Mouse (Mus musculus) CH12.LX (cell line): Measurements from ENCODE around the gene Gm20388. TPM values are rescaled to one million over a fixed set of nuclear protein-coding genes. Genes with fewer than 3 reads are reported as not detected.

ENCODE experiments used
- DNase-seq: peaks from one replicate; pipeline ENCODE4 v3.0.0-alpha.2; 2013; ENCODE audit errors: extremely low read depth
- H3K27ac ChIP-seq: 2 replicates; pipeline ENCODE4 v1.5.1; 2012; ENCODE audit warnings: low read depth, mild to moderate bottlenecking, control low read depth, moderate library complexity; ENCODE audit not compliant: insufficient read depth
- H3K27me3 ChIP-seq: replicated peaks from 2 replicates; pipeline ENCODE3; 2012; ENCODE audit warnings: inconsistent platforms
- H3K36me3 ChIP-seq, 2 experiments: replicated peaks in 1 of 2; 2 replicates each; pipeline versions ENCODE3 to v1.6.1; 2012; ENCODE audit warnings: inconsistent platforms in 1 of 2, low read length in 1 of 2, mild to moderate bottlenecking in 1 of 2, mixed read lengths in 1 of 2, moderate library complexity in 1 of 2; ENCODE audit not compliant: control insufficient read depth in 1 of 2, insufficient read depth in 1 of 2
- H3K4me1 ChIP-seq, 2 experiments: 2 replicates each; pipeline ENCODE4 v1.6.1; 2012; ENCODE audit warnings: inconsistent platforms in 1 of 2, moderate library complexity in 1 of 2; ENCODE audit not compliant: insufficient read depth in 2 of 2, control insufficient read depth in 1 of 2
- H3K4me2 ChIP-seq: 2 replicates; pipeline ENCODE4 v1.6.1; 2012; ENCODE audit warnings: low read depth, mild to moderate bottlenecking, control low read depth; ENCODE audit not compliant: poor library complexity, insufficient read depth, severe bottlenecking
- H3K4me3 ChIP-seq, 3 experiments: fragments of 150-350 bp in 1 of 3; sonication (generic) in 1 of 3; replicated peaks in 1 of 3; 2 replicates each; pipeline versions ENCODE3 to v1.5.1; 2011 to 2012; ENCODE audit warnings: low read depth in 2 of 3, low read length in 2 of 3, mild to moderate bottlenecking in 2 of 3, moderate library complexity in 2 of 3, control low read depth in 1 of 3, improper control_type of control experiment in 1 of 3, inconsistent platforms in 1 of 3, mixed read lengths in 1 of 3; ENCODE audit not compliant: poor library complexity in 1 of 3
- H3K79me2 ChIP-seq: replicated peaks from 2 replicates; pipeline ENCODE4 v1.6.1; 2012; ENCODE audit warnings: mild to moderate bottlenecking, moderate library complexity; ENCODE audit not compliant: control insufficient read depth, poor library complexity, insufficient read depth, severe bottlenecking; ENCODE audit errors: extremely low read depth
- H3K9ac ChIP-seq: 2 replicates; pipeline ENCODE4 v1.6.1; 2012; ENCODE audit warnings: low read depth, mild to moderate bottlenecking, control low read depth, moderate library complexity; ENCODE audit not compliant: insufficient read depth
- H3K9me3 ChIP-seq: replicated peaks from 2 replicates; pipeline ENCODE3; 2012; ENCODE audit warnings: low read length, inconsistent platforms, mixed read lengths
- BHLHE40 ChIP-seq: IDR thresholded peaks from 2 replicates; pipeline ENCODE4 v1.6.1; 2011; ENCODE audit warnings: mild to moderate bottlenecking, low read depth, low read length, improper control_type of control experiment
- CHD1 ChIP-seq: IDR thresholded peaks from 2 replicates; pipeline ENCODE4 v1.6.1; 2012; ENCODE audit warnings: low read depth, low read length, improper control_type of control experiment, inconsistent platforms
- ELF1 ChIP-seq: IDR thresholded peaks from 2 replicates; pipeline ENCODE4 v1.6.1; 2014; ENCODE audit warnings: low read depth, mild to moderate bottlenecking, inconsistent platforms, low read length, improper control_type of control experiment
- HCFC1 ChIP-seq: IDR thresholded peaks from 2 replicates; pipeline ENCODE4 v1.6.1; 2012; ENCODE audit warnings: low read depth, mild to moderate bottlenecking, inconsistent platforms, low read length, improper control_type of control experiment
- JUN ChIP-seq: IDR thresholded peaks from 2 replicates; pipeline ENCODE4 v1.6.1; 2011; ENCODE audit warnings: low read depth, mild to moderate bottlenecking, low read length, improper control_type of control experiment, moderate library complexity; ENCODE audit not compliant: insufficient read depth
- JUND ChIP-seq: conservative IDR thresholded peaks from 2 replicates; pipeline ENCODE4 v1.6.1; 2011; ENCODE audit warnings: low read depth, low read length, improper control_type of control experiment
- KAT2A ChIP-seq: IDR thresholded peaks from 2 replicates; pipeline ENCODE4 v1.6.1; 2012; ENCODE audit warnings: low read length, improper control_type of control experiment, inconsistent platforms; ENCODE audit not compliant: insufficient replicate concordance
- MEF2A ChIP-seq: IDR thresholded peaks from 2 replicates; pipeline ENCODE4 v1.6.1; 2014; ENCODE audit warnings: low read depth, mild to moderate bottlenecking, inconsistent platforms, low read length, improper control_type of control experiment, borderline replicate concordance
- NELFE ChIP-seq: IDR thresholded peaks from 2 replicates; pipeline ENCODE4 v1.6.1; 2011; ENCODE audit warnings: low read depth, low read length, improper control_type of control experiment
- NRF1 ChIP-seq: IDR thresholded peaks from 2 replicates; pipeline ENCODE4 v1.6.1; 2014; ENCODE audit warnings: low read depth, mild to moderate bottlenecking, inconsistent platforms, low read length, improper control_type of control experiment, moderate library complexity
- PAX5 ChIP-seq: IDR thresholded peaks from 2 replicates; pipeline ENCODE4 v1.6.1; 2012; ENCODE audit warnings: low read length, inconsistent platforms, mixed read lengths
- POLR2A ChIP-seq: IDR thresholded peaks from 2 replicates; pipeline ENCODE4 v1.6.1; 2011; ENCODE audit warnings: low read depth, mild to moderate bottlenecking, improper control_type of control experiment, low read length
- SMC3 ChIP-seq: IDR thresholded peaks from 2 replicates; pipeline ENCODE4 v1.6.1; 2011; ENCODE audit warnings: low read depth, low read length, improper control_type of control experiment
- TBP ChIP-seq: conservative IDR thresholded peaks from 2 replicates; pipeline ENCODE4 v1.6.1; 2011; ENCODE audit warnings: low read depth, low read length, improper control_type of control experiment
- UBTF ChIP-seq: IDR thresholded peaks from 2 replicates; pipeline ENCODE4 v1.6.1; 2012; ENCODE audit warnings: low read depth, mild to moderate bottlenecking, inconsistent platforms, low read length, improper control_type of control experiment, moderate library complexity
- dilution Hi-C: fragments of 300-500 bp; cut with MboI; formaldehyde crosslinking; loops from 2 replicates; pipeline ENCODE4 v1.14.3; 2020; ENCODE audit warnings: low sequenced_read_pairs; ENCODE audit not compliant: extremely low pct_unique_long_range_greater_than_20kb, extremely low pct_ligation_motif_present
- in situ Hi-C: fragments of 300-500 bp; cut with MboI; formaldehyde crosslinking; loops from 3 replicates; pipeline ENCODE4 v1.14.3; 2019; ENCODE audit warnings: low sequenced_read_pairs, low pct_ligation_motif_present, low pct_unique_long_range_greater_than_20kb, mixed read lengths
- polyA plus RNA-seq: library from polyadenylated mRNA; unstranded; fragments of >175 nt; gene quantifications from 2 replicates; pipeline ENCODE4 v1.2.1, GENCODE M21; 2012; ENCODE audit warnings: low read depth; ENCODE audit not compliant: insufficient read length
- total RNA-seq, 2 experiments: library from RNA; depleted of rRNA; stranded (reverse); fragments of 300-350 nt in 1 of 2; fragments of >200 nt in 1 of 2; gene quantifications; 2 replicates each; pipeline ENCODE4 v1.2.3; 2012 to 2014

The Gm20388 gene
- total and polyA plus RNA-seq, 3 experiments, result 14.8 to 26.3 (median 22.2) TPM

DNA sequence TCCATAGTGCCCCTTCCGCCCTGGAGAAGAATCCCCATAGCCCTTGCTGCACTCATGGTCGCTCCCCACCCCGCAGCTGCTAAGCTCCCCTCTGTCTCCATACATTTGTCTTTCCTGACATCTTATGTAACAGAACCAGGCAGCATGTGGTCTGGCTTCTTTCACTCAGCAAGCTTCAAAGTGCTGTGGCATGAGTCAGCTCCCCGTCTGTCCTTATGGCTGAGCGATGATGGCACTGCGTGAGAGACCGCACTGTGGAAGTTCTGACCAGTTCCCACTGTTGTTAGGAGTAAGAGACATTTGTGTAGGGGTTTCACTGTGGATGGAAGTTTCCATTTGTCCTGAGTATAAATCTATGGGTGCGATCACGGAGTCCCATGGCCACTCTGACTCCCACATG lies 2270.8 kb downstream of the Gm20388 start:
- Histone ChIP-seq H3K79me2 (no peaks in the 10 kb centered on the region), H3K36me3 (no peaks in the 10 kb centered on the region), H3K9ac (no peak overlapping the region)
- DNase-seq, result no peak
- no peak for TF ChIP-seq JUND
- no peak for TF ChIP-seq BHLHE40
- TF ChIP-seq PAX5, result no peak
- no peak for TF ChIP-seq CHD1
- TF ChIP-seq UBTF, result no peak
- no peak for TF ChIP-seq HCFC1
- no peak for TF ChIP-seq MEF2A
- no peak for TF ChIP-seq JUN
- no peak for TF ChIP-seq NELFE
- no peak for TF ChIP-seq NRF1
- no peak for TF ChIP-seq KAT2A
- TF ChIP-seq POLR2A, result no peak
- no peak for TF ChIP-seq ELF1
- TF ChIP-seq, all 38 proteins: peak for 0
- in situ Hi-C loops, result no loop called here
- no peak overlapping the region for H3K27ac ChIP-seq
- no peaks in the 10 kb centered on the region for H3K9me3 ChIP-seq
- H3K4me2 ChIP-seq, result peak overlapping the region; percentile 9; the same call in 1 of the 2 replicates
- H3K4me3 ChIP-seq, result no peak overlapping the region
- peaks cover 0 to 14% of the 10 kb centered on the region in 2 experiments; a peak in 2 of 4 replicates for H3K4me1 ChIP-seq
- H3K27me3 ChIP-seq, result peaks cover 93% of the 10 kb centered on the region
- dilution Hi-C loops, result no loop called here

DNA sequence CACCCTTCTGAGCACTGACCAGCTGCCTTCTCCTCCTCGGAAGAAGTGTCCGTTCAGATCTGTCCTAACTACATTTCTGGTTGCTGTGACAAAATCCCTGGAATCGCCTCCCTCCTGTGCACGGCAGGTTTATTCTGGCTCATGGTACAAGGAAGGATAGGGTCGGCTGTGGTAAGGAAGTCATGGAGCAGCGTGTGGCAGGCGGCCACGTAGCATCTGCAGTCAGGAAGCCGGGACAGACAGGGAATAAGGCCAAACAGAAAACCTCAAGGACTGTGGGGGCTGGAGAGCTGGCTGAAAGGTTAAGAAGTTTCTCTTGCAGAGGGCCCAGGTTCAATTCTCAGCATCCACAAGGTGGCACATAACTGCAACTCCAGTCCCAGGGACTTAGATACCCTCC lies 2271.3 kb downstream of the Gm20388 start:
- dilution Hi-C loops (no loop called here), in situ Hi-C loops (no loop called here)
- Histone ChIP-seq H3K27me3 (peaks cover 98% of the 10 kb centered on the region), H3K4me2 (peak overlapping the region; percentile 9), H3K27ac (no peak overlapping the region), H3K79me2 (no peaks in the 10 kb centered on the region), H3K4me3 (no peak overlapping the region), H3K36me3 (no peaks in the 10 kb centered on the region), H3K9ac (no peak overlapping the region), H3K4me1 (peaks cover 0 to 14% of the 10 kb centered on the region in 2 experiments; a peak in 2 of 4 replicates), H3K9me3 (no peaks in the 10 kb centered on the region)
- peak; percentile 7; the same call in 1 of the 2 replicates for TF ChIP-seq SMC3
- no peak for TF ChIP-seq TBP
- DNase-seq, result no peak
